Mouse (Mus musculus) cerebellum, postnatal 4 days (tissue): Measurements from ENCODE around the gene Tmem165.

Experiments used
- DNase-seq, 2 experiments: peaks; one replicate each; pipeline ENCODE4 v3.0.0; 2022; ENCODE audit warnings: low spot score in 2 of 2, mixed read lengths in 1 of 2

The Tmem165 gene

DNA sequence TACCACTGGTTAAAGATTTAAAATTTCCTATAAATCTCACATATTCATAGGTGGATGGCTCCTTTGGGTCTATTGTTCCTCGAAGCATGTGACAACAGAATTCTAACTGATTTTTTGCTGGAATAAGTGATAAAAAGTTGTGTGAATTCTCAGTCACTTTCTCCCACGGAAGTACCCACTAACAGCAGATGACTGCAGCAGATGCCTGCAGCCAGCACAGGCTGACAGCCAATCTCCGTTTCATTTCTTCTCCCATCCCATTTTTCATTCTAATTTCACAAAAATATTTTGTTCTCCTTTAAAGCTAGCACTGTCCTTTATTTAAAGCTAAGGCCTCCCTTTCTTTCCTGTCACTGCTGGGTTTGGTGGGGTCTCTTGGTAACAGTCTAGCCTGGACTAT lies 61.7 kb downstream of the Tmem165 start:
- DNase-seq = no peak

DNA sequence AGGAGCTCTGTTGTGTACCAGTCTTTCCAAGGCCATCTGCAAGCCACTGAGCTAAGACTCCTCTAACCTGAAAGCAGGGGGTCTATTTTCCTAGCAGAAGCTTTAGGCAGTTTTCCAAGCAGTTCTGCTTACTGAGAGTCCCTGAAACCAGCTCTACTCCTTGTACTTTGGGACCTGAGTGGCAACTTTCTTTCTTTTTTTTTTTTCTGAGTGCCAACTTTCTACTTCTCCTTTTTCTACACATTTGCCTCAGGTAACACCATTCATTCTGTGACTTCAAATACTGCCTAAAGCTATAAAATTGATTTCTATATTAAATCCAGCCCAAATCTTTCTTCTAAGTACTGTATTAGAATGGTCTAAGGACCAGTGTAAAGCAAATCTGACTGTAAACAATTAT lies 62.9 kb downstream of the Tmem165 start:
- no peak for DNase-seq

- no peak for DNase-seq
Observed at GRCm38 (mm10) chr5:76250948-76251347, 67.3 kb downstream of the Tmem165 start.
